In genomic region chr8:85430801-85431200, GRCm38 (mm10) we compare ENCODE assay signal across 8 mouse cellular contexts. TPM values are rescaled to one million over a fixed set of nuclear protein-coding genes. Genes with fewer than 3 reads are reported as not detected.
DNase-seq lines count a peak whose midpoint lies in the region; ATAC-seq and TF ChIP-seq lines count a peak whose summit lies in the region.

No protein-coding gene starts in this region.

- DNase-seq in heart, postnatal 4 days, result peak; percentile 53
- no peak for DNase-seq in frontal cortex, postnatal 14 days (ENCODE audit: low spot score in 2 of 2)
- DNase-seq in urinary bladder, postnatal 25 days (ENCODE audit: low spot score), result no peak

- peak overlapping the region; percentile 91 for H3K27ac ChIP-seq in embryonic fibroblast, embryonic 13.5 days (ENCODE audit: insufficient read depth, low read length)
- peak overlapping the region; percentile 23; the same call in 1 of the 2 replicates for H3K27ac ChIP-seq in limb, embryonic 13.5 days

- H3K4me1 ChIP-seq in megakaryocyte, embryonic 14.5 days, result peaks cover 55% of the 10 kb centered on the region
- H3K4me1 ChIP-seq in embryonic fibroblast, embryonic 13.5 days (ENCODE audit: control insufficient read depth, insufficient read depth, low read length), result peaks cover 6% of the 10 kb centered on the region
- H3K4me1 ChIP-seq in limb, embryonic 13.5 days, result peaks cover 49% of the 10 kb centered on the region

- TF ChIP-seq POLR2A in embryonic fibroblast, embryonic 13.5 days (IDR thresholded peaks at IDR 0.05; ENCODE audit: low read depth, low read length), result peak; percentile 55
- no peak for TF ChIP-seq POLR2A in myocyte (IDR thresholded peaks at IDR 0.05; ENCODE audit: insufficient read length, low read depth)

- ATAC-seq in megakaryocyte, adult 5-6 weeks (ENCODE audit: poor library complexity, severe bottlenecking), result no peak
- no peak for ATAC-seq in limb, embryonic 13.5 days (ENCODE audit: low FRiP score, low read depth)

- H3K27me3 ChIP-seq in megakaryocyte, embryonic 14.5 days (replicated peaks), result no peaks in the 10 kb centered on the region
- H3K27me3 ChIP-seq in limb, embryonic 13.5 days, result no peaks in the 10 kb centered on the region
- no peaks in the 10 kb centered on the region for H3K27me3 ChIP-seq in myocyte (ENCODE audit: control insufficient read depth, insufficient read depth, insufficient read length)

- H3K79me2 ChIP-seq in myocyte (ENCODE audit: control insufficient read depth, insufficient read depth), result peaks cover 65% of the 10 kb centered on the region

- WGBS in limb, embryonic 13.5 days, result 17% methylated on average over 3 of the region's 3 CpGs

- H3K4me3 ChIP-seq in megakaryocyte, embryonic 14.5 days (replicated peaks), result peak overlapping the region; percentile 19
- H3K4me3 ChIP-seq in embryonic fibroblast, embryonic 13.5 days (ENCODE audit: insufficient read depth, low read length), result peak overlapping the region; percentile 32
- peak overlapping the region; percentile 83 for H3K4me3 ChIP-seq in limb, embryonic 13.5 days
- peak overlapping the region; percentile 87 for H3K4me3 ChIP-seq in myocyte

- peak overlapping the region; percentile 87 for H3K9ac ChIP-seq in limb, embryonic 13.5 days

- H3ac ChIP-seq in myocyte (ENCODE audit: control insufficient read depth, insufficient read length), result no peak overlapping the region

- peak overlapping the region; percentile 64 for H3K4me2 ChIP-seq in limb, embryonic 13.5 days (replicated peaks)
- peak overlapping the region; percentile 88 for H3K4me2 ChIP-seq in myocyte (ENCODE audit: low read depth)

- no peak for TF ChIP-seq CTCF in embryonic fibroblast, embryonic 13.5 days (IDR thresholded peaks at IDR 0.05; ENCODE audit: borderline replicate concordance, insufficient read depth, low read length)

- peaks cover 9% of the 10 kb centered on the region for H3K36me3 ChIP-seq in megakaryocyte, embryonic 14.5 days (replicated peaks; ENCODE audit: low read length)
- 0 out of 2 replicates have a peak, but pooled peaks cover 5% of the 10 kb centered on the region for H3K36me3 ChIP-seq in limb, embryonic 13.5 days
- no peaks in the 10 kb centered on the region for H3K36me3 ChIP-seq in myocyte (ENCODE audit: control insufficient read depth, insufficient read depth)

- no peaks in the 10 kb centered on the region for H3K9me3 ChIP-seq in megakaryocyte, embryonic 14.5 days
- H3K9me3 ChIP-seq in limb, embryonic 13.5 days, result no peaks in the 10 kb centered on the region

TF ChIP-seq in myocyte, 11 proteins besides CTCF, POLR2A, EP300 and RAD21:
- TF ChIP-seq MAX (IDR thresholded peaks at IDR 0.05; ENCODE audit: low read depth) (no peak), USF1 (IDR thresholded peaks at IDR 0.05; ENCODE audit: low read depth) (no peak), SRF (IDR thresholded peaks at IDR 0.05; ENCODE audit: control insufficient read depth, insufficient read length, low read depth) (no peak)

RNA-seq across cellular contexts. Expression of gene 4921524J17Rik, which starts 1.8 kb away (rescaled TPM):
- 34.8 TPM in 1 of 2 replicates, not detected in the other for polyA plus RNA-seq in megakaryocyte, embryonic 14.5 days (2012; ENCODE audit: insufficient read depth, low replicate concordance)
- 21.1 and 21.2 TPM in 2 replicates for total RNA-seq in megakaryocyte, adult 5-6 weeks (2015)
- 28.9 and 54.2 TPM in 2 replicates for total RNA-seq in megakaryocyte, adult 5-6 weeks (2017)
- 54.5 and 62.5 TPM in 2 replicates for polyA plus RNA-seq in embryonic fibroblast, embryonic 13.5 days (2011; ENCODE audit: insufficient read length, low read depth, missing spikeins)
- 10 to 100 TPM; 17.3 to 22.7 TPM for total RNA-seq in heart, postnatal 4 days (2021)
- 52.1 and 55.4 TPM in 2 replicates for polyA plus RNA-seq in limb, embryonic 13.5 days (2015; fragmentation: Nextera tagmentation; extraction: Ambion mirVana)
- polyA plus RNA-seq in myocyte (2012; fragmentation: generic; extraction: Trizol), result 12.3 TPM

RNA-seq across cellular contexts. Expression of gene Mylk3, which starts 44.7 kb away (rescaled TPM):
- polyA plus RNA-seq in megakaryocyte, embryonic 14.5 days (2012; ENCODE audit: insufficient read depth, low replicate concordance), result 4.2 TPM in 1 of 2 replicates, not detected in the other
- 0.20 and 0.43 TPM in 2 replicates for total RNA-seq in megakaryocyte, adult 5-6 weeks (2015)
- 1.7 and 1.9 TPM in 2 replicates for total RNA-seq in megakaryocyte, adult 5-6 weeks (2017)
- polyA plus RNA-seq in embryonic fibroblast, embryonic 13.5 days (2011; ENCODE audit: insufficient read length, low read depth, missing spikeins), result 0.32 and 0.37 TPM in 2 replicates
- 100 to 1,000 TPM; 245 to 262 TPM for total RNA-seq in heart, postnatal 4 days (2021)
- polyA plus RNA-seq in limb, embryonic 13.5 days (2015; fragmentation: Nextera tagmentation; extraction: Ambion mirVana), result 1.6 TPM in 2 replicates
- polyA plus RNA-seq in myocyte (2012; fragmentation: generic; extraction: Trizol), result 3.7 TPM

Comparison
In these comparisons a context has a peak if more than half of its experiments do, and no peak if none do; other contexts are left out.
1. H3K4me3 ChIP-seq: peak in every context shown above with its lines; median percentile 87 in myocyte; 83 in limb, embryonic 13.5 days; 32 in embryonic fibroblast, embryonic 13.5 days; 19 in megakaryocyte, embryonic 14.5 days.